In the genomic region with DNA sequence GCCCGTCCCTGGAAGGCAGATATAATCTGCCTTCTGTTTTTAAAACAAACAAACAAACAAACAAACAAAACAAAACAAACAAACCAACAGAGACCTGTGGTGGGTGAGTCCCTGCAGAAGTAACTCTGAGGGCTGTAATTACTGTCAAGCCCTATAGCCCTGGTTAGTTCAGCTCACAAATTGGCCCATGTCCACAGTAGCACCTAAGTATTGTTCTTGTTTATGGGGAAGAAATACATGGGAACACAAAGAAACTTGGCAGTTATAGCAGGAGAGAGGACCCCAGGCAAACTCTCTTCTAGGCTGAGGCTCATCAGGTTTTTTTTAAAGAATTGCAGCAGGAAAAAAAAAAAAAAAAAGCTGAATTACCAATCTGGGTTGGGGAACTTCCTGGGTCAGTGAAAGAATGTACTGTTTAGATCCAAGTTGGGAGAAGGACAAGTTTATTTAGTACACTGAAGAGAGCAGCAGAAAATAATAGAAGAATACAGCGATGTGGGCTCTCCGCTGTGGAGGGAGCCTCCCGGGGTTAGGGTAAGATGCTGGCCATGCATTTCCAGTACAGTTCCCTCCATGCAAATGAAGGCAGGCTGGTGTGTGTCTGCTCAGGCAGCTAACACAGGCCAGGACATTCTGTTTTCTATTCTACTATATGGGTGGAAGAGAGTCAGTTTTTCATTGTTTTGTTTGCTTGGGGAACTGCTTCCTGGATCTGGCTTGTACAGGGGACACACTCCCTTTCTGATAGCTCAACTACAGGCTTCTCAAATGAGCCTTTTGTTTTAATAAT, we compare ENCODE assay signal across 9 mouse cellular contexts. TPM values are rescaled to one million over a fixed set of nuclear protein-coding genes. Genes with fewer than 3 reads are reported as not detected.
DNase-seq lines count a peak whose midpoint lies in the region; ATAC-seq lines count a peak whose summit lies in the region.
"Had no signal": no experiment of that assay in that cellular context is flagged by ENCODE, and none has a peak within 500 bp of the region (broad histone marks: within the 10 kb centered on the region; RNA-seq: fewer than 3 reads in every experiment).

No protein-coding gene starts in this region.

- H3K4me3 ChIP-seq in limb, embryonic 11.5 days (ENCODE audit: low read depth, low read length), result no peak overlapping the region
- H3K4me3 ChIP-seq in limb, embryonic 10.5 days, result no peak overlapping the region
- no peak overlapping the region for H3K4me3 ChIP-seq in brown adipose tissue, adult 24 weeks (ENCODE audit: insufficient read depth, low read depth, low read length)
- H3K4me3 ChIP-seq in heart, embryonic 13.5 days, result no peak overlapping the region

- no peaks in the 10 kb centered on the region for H3K9me3 ChIP-seq in limb, embryonic 11.5 days (ENCODE audit: control insufficient read depth, low read length)
- H3K9me3 ChIP-seq in limb, embryonic 10.5 days (replicated peaks), result no peaks in the 10 kb centered on the region
- H3K9me3 ChIP-seq in heart, embryonic 13.5 days, result no peaks in the 10 kb centered on the region

- no peaks in the 10 kb centered on the region for H3K36me3 ChIP-seq in limb, embryonic 11.5 days (ENCODE audit: control insufficient read depth, insufficient read depth, low read length)
- no peaks in the 10 kb centered on the region for H3K36me3 ChIP-seq in limb, embryonic 10.5 days
- no peaks in the 10 kb centered on the region for H3K36me3 ChIP-seq in heart, embryonic 13.5 days

- no peak overlapping the region for H3K9ac ChIP-seq in limb, embryonic 11.5 days (ENCODE audit: low read length)
- no peak overlapping the region for H3K9ac ChIP-seq in heart, embryonic 13.5 days

- no peak overlapping the region for H3K27ac ChIP-seq in limb, embryonic 11.5 days (replicated peaks; ENCODE audit: low read depth, low read length)
- no peak overlapping the region for H3K27ac ChIP-seq in limb, embryonic 10.5 days
- peak overlapping the region; percentile 93 for H3K27ac ChIP-seq in brown adipose tissue, adult 24 weeks (replicated peaks; ENCODE audit: low read depth, low read length)
- H3K27ac ChIP-seq in heart, embryonic 13.5 days (replicated peaks), result peak overlapping the region; percentile 82

- WGBS in limb, embryonic 11.5 days, result 56% methylated on average over 4 of the region's 4 CpGs
- 63% methylated on average over 4 of the region's 4 CpGs for WGBS in limb, embryonic 10.5 days
- 40% methylated on average over 4 of the region's 4 CpGs for WGBS in heart, embryonic 13.5 days

- H3K4me2 ChIP-seq in limb, embryonic 11.5 days (ENCODE audit: low read depth, severe bottlenecking), result no peak overlapping the region
- peak overlapping the region; percentile 19; the same call in 1 of the 2 replicates for H3K4me2 ChIP-seq in heart, embryonic 13.5 days

- DNase-seq in limb, embryonic 11.5 days (ENCODE audit: low spot score), result no peak
- no peak for DNase-seq in limb, embryonic 10.5 days (ENCODE audit: low spot score)
- peak; percentile 21 for DNase-seq in lung, postnatal 14 days
- no peak for DNase-seq in frontal cortex, postnatal 10 days (ENCODE audit: low spot score in 2 of 2)
- no peak for DNase-seq in thymus, postnatal 4 days
- no peak for DNase-seq in ovary, postnatal 10 days (ENCODE audit: low spot score)
- DNase-seq: thymus, adult 18-20 months had no signal

- H3K4me1 ChIP-seq in limb, embryonic 11.5 days (ENCODE audit: control insufficient read depth, insufficient read depth, low read length), result 0 out of 2 replicates have a peak, but pooled peaks cover 2% of the 10 kb centered on the region
- H3K4me1 ChIP-seq in limb, embryonic 10.5 days, result peaks cover 14% of the 10 kb centered on the region
- H3K4me1 ChIP-seq in brown adipose tissue, adult 24 weeks (ENCODE audit: control insufficient read depth, insufficient read depth, insufficient read length, low read length), result peaks cover 21% of the 10 kb centered on the region
- H3K4me1 ChIP-seq in heart, embryonic 13.5 days, result peaks cover 15% of the 10 kb centered on the region

- ATAC-seq in limb, embryonic 11.5 days (ENCODE audit: insufficient number of reproducible peaks, low FRiP score, low TSS enrichment, low read depth), result peak; percentile 57; the same call in 1 of the 2 replicates
- ATAC-seq in heart, embryonic 13.5 days (ENCODE audit: extremely low read depth, insufficient number of reproducible peaks, low FRiP score, low TSS enrichment), result no peak

- no peaks in the 10 kb centered on the region for H3K27me3 ChIP-seq in limb, embryonic 11.5 days (ENCODE audit: control insufficient read depth, insufficient read depth, low read length)
- no peaks in the 10 kb centered on the region for H3K27me3 ChIP-seq in limb, embryonic 10.5 days (ENCODE audit: low read depth, poor library complexity, severe bottlenecking)
- no peaks in the 10 kb centered on the region for H3K27me3 ChIP-seq in heart, embryonic 13.5 days (replicated peaks)

RNA-seq across cellular contexts. Expression of a gene that starts 22.1 kb away (rescaled TPM):
- polyA plus RNA-seq in limb, embryonic 11.5 days (2014; fragmentation: Nextera tagmentation; extraction: Ambion mirVana), result 4.4 and 5.4 TPM in 2 replicates
- 4.2 and 4.9 TPM in 2 replicates for polyA plus RNA-seq in limb, embryonic 10.5 days (2016; fragmentation: Nextera tagmentation; extraction: Ambion mirVana)
- 0.88 and 1.4 TPM in 2 replicates for polyA plus RNA-seq in brown adipose tissue, adult 24 weeks (2012; ENCODE audit: insufficient read depth, insufficient read length, missing spikeins)
- polyA plus RNA-seq in heart, embryonic 13.5 days (2015; fragmentation: Nextera tagmentation; extraction: Ambion mirVana), result 5.9 and 6.5 TPM in 2 replicates

RNA-seq across cellular contexts. Expression of a gene that starts 22.6 kb away (rescaled TPM):
- polyA plus RNA-seq in limb, embryonic 11.5 days (2014; fragmentation: Nextera tagmentation; extraction: Ambion mirVana), result 2.5 and 2.7 TPM in 2 replicates
- polyA plus RNA-seq in limb, embryonic 10.5 days (2016; fragmentation: Nextera tagmentation; extraction: Ambion mirVana), result 2.8 and 3.5 TPM in 2 replicates
- not detected in 2 replicates for polyA plus RNA-seq in brown adipose tissue, adult 24 weeks (2012; ENCODE audit: insufficient read depth, insufficient read length, missing spikeins)
- polyA plus RNA-seq in heart, embryonic 13.5 days (2015; fragmentation: Nextera tagmentation; extraction: Ambion mirVana), result 0.32 and 0.51 TPM in 2 replicates

Comparison
In these comparisons a context has a peak if more than half of its experiments do, and no peak if none do; other contexts are left out.
1. H3K27ac ChIP-seq: peak in brown adipose tissue, adult 24 weeks (single experiment) and heart, embryonic 13.5 days (single experiment); none in limb, embryonic 11.5 days (single experiment) and limb, embryonic 10.5 days (single experiment).